Mouse (Mus musculus): ENCODE measurements around the gene Dennd1a. TPM values are rescaled to one million over a fixed set of nuclear protein-coding genes. Genes with fewer than 3 reads are reported as not detected.

The Dennd1a gene
- total RNA-seq, 2 experiments from 2014 or later, result 29.9 to 35.4 TPM

DNA sequence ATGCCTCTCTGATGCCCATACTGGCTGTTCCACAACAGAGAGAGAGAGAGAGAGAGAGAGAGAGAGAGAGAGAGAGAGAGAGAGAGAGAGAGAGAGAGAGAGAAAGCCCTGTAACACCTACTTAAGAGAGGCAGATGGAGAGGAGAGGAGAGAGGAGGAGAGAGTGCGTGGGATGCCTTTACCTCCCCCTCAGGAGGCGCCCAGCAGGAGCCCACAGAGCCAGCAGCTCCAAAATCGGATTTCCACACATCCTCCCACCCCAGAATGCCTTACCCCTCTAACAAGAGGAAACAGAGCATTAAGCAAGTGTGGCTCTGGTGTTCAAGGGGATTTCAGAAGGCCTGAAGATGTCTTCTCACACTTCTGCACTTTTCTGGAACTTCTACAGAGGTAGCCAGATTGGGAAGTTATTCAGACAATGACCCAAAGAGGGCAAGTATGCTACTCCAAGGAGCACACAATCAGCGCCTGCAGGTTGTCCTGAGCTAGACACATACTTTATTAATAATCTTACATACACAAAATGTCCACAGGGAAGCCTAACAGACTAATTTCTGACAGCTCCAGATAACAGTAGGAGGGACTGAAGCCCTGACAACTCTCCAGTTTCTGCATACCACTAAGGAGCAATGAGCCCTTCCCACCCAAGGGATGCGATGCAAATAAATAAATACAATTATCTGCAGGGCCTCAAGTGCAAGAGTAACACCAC, 161.4 kb downstream of the Dennd1a start:
- no peak for DNase-seq (ENCODE audit: low spot score in 2 of 2)

- no peak for DNase-seq (ENCODE audit: low spot score in 2 of 2)
Observed at GRCm38 (mm10) chr2:38124727-38125126, 162.5 kb downstream of the Dennd1a start.

GRCm38 (mm10) chr2:38115000-38115399, 172.2 kb downstream of the Dennd1a start:
- DNase-seq (ENCODE audit: low spot score in 2 of 2), result no peak

DNA sequence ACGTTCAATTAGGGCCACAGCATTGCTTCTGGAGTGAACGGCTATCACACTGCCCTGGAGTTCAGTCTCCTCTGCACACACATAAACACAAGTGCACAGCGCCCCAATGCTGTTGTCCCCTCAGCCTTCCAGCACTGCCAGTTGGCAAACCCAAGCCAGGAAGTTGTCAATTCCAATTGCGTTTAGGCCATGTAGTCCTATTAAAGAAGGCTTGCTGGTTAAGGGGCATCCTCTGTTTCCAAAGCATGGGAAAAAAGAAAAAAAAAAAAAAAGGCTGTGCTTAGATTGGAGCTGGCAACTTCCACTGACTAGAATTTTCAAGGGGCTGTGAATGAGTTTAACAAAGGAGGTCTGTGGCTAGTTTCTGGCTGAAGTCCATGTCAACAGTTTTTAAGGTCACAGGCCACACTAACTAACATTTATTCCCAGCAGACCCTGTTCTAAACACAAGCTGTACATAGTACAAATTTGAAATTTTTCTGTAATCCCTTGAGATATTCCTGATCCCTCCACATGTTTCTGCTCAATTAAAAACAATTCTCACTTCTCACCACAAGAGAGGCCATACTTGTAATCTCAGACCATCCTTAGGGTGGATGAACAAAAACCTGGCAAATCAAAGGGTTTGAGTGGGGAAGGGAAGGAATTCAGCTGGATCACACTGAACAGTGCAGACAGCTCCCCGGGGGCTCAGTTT, 175.4 kb downstream of the Dennd1a start:
- DNase-seq (ENCODE audit: low spot score in 2 of 2), result no peak

DNA sequence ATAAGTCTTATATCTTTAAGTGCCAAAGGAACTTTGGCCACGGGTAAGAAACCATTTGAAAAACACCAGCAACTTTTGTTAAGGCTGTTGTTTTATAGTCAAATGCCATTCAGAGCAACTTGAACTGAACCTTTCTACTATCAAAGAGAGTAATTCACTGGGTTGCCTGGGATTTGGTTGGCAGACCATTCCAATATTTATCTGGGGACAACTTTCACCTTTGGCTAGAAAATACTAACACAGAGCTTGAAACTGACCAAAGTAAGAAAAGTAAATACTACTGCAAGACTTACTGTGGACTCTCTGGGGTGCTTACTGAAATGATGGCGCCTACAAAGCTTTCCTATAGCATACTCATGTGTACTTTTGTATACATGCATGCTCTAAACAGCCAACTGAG, 178.6 kb downstream of the Dennd1a start:
- DNase-seq (ENCODE audit: low spot score in 2 of 2), result no peak

DNA sequence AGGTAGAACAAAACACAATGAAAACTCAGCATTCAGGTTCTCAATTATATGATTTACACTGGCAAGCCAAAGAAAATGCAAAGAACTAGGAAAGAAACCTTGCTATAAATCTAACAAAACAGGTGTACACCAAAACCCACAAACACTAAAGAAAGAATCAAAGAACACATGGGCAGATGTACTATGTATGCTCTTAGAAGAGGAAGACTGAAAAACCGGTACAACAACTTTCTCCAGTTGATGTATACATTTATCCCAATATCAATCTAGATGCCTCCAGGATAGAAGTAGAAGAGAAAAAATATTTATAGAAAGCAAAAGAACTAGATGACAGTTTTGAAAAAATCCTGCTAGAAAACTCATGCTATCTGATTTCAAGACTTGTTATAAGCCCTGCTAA, 184.5 kb downstream of the Dennd1a start:
- no peak for DNase-seq (ENCODE audit: low spot score in 2 of 2)

DNA sequence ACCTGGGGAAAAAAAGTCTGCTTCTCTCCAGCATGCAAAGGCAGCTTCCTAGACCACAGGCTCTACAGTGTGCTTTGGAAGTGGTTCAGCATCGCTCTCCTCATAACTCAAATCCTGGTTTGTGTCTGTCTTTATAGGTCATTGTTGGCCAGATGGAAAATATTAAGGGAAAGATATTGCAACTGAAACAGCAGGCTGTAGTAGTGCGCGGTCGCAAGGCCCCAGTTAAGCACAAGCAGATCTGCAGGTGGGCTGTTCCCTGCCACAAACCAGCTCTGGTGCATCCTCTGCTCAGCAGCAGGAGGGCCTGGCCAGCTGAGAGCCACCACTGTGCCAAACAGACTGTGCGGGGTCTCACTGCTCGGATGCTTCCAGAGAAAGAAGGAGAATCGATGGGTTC, 186.9 kb downstream of the Dennd1a start:
- DNase-seq (ENCODE audit: low spot score in 2 of 2), result no peak

DNA sequence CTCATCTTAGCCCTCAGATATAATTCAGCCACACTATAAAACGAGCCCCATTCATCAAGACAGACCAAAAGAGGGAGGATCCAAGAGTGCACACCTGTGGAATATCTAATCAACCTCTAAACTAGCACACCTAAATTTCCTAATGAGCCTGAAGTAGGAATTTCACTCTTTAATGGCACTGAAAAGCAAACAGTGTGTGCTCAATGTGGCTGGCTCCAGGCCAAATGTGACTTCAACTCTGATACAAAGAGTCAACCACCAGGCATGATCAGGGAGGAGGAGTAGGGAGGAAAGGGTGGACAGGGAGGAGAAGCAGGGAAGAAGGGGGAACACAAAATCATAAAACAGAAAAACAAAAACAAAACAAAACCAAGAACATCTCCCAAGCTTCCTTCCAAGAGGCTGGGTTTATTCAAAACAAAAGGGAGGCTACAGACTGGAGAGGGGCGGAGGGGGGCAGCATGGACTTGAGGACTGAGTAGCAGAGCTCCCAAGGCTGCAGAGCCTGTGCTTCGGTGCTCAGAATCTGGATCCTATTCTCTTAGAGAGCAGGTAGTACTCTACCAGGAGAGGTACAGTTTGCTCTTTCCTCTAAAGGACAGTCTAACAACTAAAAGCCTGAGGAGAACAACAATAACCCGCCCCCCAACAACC, 187.9 kb downstream of the Dennd1a start:
- DNase-seq (ENCODE audit: low spot score in 2 of 2), result no peak

DNA sequence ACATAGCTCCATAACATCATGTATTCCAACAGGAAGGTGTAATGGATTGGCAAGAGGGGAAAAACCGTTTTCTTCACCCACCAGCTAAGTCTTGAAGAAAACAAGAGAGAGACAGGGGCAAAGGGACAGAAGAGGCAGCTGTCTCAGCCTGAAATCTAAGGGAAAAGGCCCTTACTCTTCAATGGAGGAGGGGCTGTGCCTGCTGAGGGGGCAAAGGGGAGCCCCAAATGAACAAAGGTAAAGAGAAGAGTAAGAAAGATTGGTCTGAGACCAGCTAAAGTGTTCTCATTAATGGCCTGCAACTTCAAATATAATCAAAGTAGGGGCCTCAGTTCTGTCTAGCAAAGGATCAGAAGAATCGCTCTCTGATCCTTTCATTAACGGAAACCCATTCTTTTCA, 189.7 kb downstream of the Dennd1a start:
- DNase-seq (ENCODE audit: low spot score in 2 of 2), result no peak

- no peak for DNase-seq (ENCODE audit: low spot score in 2 of 2)
Observed at GRCm38 (mm10) chr2:38096328-38096727, 190.9 kb downstream of the Dennd1a start.

DNA sequence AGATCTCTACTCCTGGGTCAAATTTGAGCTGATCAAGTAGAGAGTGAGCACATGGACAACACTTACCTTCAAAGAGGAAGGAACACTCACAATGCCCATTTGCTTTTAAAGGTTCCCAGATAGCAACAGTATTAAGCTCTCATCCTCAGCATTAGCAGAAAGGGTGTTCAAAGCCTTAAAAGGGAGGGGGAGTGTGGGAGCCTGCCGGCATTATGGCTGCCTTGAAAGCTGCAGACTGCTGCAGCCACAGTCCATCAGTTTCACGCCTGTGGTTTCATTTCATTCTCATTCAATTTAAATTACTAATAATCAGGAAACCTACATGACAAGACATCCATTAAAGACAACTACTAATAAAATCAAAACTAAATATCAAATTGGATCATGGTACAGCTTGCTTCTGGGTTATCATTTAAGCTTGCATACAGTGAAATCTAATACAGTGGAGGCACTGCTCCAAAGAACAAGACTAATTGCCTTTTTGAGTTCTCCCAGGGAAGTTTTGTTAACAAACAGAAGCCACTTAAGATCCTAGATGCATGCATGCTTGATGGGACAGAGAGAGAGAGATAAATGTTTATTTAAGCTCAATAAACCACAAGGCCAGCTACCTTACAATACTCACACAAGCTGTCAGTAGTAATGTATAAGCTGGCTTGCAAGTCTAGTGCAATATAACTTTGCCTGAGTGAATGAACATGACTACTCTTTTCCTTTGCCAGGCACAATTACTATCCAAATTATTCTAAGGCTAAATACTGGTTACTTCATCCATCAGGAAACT, 192.6 kb downstream of the Dennd1a start:
- no peak for DNase-seq (ENCODE audit: low spot score in 2 of 2)

- DNase-seq (ENCODE audit: low spot score in 2 of 2), result no peak
Observed at GRCm38 (mm10) chr2:38093968-38094367, 193.2 kb downstream of the Dennd1a start.

DNA sequence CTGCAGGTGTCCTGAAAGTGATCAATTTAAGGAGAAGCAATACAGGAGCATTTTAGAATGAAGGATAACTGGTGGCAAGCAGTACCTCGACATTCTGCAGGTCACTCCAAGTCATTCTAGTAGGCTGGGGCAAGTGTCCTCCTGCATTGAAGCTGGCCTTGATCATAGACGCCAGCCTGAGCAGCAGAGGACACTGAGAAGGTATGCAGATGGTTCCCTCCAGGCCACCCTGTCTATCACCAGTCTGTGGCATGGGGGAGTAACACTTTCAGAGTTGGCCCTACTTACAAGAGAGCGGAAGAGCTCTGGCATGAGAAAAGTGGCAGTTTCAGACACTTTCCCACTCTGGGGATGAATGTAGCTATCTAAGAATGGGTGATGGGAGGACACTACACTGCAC, 193.9 kb downstream of the Dennd1a start:
- DNase-seq (ENCODE audit: low spot score in 2 of 2), result no peak

- DNase-seq (ENCODE audit: low spot score in 2 of 2), result no peak
Observed at GRCm38 (mm10) chr2:38088346-38088745, 198.8 kb downstream of the Dennd1a start.

GRCm38 (mm10) chr2:38085058-38085457, 202.1 kb downstream of the Dennd1a start:
- no peak for DNase-seq (ENCODE audit: low spot score in 2 of 2)

- no peak for DNase-seq (ENCODE audit: low spot score in 2 of 2)
Observed at GRCm38 (mm10) chr2:38083251-38083650, 203.9 kb downstream of the Dennd1a start.

- DNase-seq (ENCODE audit: low spot score in 2 of 2), result no peak
Observed at GRCm38 (mm10) chr2:38074495-38074894, 212.7 kb downstream of the Dennd1a start.

DNA sequence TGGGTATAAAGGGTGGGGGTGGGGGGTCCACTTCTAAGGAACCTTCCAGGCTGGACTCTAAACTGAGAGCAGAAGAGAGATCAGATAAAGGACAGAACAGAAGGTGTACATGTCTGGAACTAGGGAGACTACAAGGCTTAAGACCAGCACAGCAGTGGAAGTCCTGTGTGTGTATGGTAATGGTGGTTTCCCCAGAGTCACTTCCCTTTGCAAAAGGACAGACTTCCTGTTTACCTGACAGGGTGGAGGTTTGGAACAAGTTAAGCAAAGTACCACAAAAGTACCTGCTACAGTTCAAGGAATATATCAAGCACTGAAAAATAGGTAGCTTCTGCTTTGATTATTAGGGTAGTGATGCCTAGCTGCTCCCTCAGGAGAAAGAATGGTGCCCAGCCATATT, 215.1 kb downstream of the Dennd1a start:
- DNase-seq (ENCODE audit: low spot score in 2 of 2), result no peak

- DNase-seq (ENCODE audit: low spot score in 2 of 2), result no peak
Observed at GRCm38 (mm10) chr2:38068171-38068572, 219.0 kb downstream of the Dennd1a start.

- DNase-seq (ENCODE audit: low spot score in 2 of 2), result no peak
Observed at GRCm38 (mm10) chr2:38065914-38066313, 221.3 kb downstream of the Dennd1a start.

DNA sequence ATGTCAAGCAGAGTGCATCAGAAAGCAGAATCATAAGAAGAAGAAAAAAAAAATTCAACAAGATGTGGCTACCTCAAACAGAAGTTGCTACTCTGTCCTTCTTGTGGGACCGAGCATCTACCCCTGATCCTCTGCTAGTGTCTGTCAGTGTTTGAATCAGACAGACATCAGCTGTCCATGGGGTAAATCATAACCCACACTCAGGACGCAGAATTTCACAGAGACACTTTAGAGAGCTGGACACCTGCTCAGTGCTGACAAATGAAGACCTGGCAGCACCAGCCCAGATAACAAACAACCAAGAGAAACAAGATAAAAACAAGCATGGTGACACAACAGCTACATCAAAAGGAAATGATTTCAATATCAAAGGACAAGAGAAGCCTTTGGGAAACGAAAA, 222.9 kb downstream of the Dennd1a start:
- DNase-seq (ENCODE audit: low spot score in 2 of 2), result no peak

DNA sequence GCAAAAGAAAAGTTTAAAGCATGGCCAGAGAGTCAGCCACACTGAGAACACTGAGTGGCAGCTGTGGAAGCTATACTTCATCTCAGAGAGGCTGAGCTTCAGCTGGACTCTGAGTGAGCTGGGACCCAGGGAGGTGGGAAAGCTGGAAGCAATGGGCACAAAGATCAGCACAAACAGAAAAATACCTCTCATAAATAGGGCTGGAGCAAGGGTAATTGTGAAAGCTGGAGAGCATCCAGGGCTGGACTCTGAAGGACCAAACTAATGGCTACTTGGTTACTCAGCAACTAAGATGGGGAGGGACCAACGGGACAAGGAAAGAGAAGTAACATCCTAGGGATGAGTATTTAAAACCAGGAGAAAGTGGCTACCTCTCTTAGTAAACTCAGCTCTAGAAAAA, 225.0 kb downstream of the Dennd1a start:
- no peak for DNase-seq (ENCODE audit: low spot score in 2 of 2)

All from adrenal gland, postnatal 4 days (tissue).